Mouse (Mus musculus) embryo, embryonic 10.5 days (tissue): ENCODE measurements at regions not wholly inside any gene's neighbourhood (a gene's known extent, or its start where the extent isn't known, plus 50 kb on each side); places are given as distances from the start of the nearest gene placed in this dataset.
A peak's percentile ranks its signal among the peaks of the same experiment; 100 is the strongest.

Source experiments
- DNase-seq: peaks from one replicate; pipeline ENCODE4 v3.0.0-alpha.2; 2015; ENCODE audit warnings: low spot score

DNA sequence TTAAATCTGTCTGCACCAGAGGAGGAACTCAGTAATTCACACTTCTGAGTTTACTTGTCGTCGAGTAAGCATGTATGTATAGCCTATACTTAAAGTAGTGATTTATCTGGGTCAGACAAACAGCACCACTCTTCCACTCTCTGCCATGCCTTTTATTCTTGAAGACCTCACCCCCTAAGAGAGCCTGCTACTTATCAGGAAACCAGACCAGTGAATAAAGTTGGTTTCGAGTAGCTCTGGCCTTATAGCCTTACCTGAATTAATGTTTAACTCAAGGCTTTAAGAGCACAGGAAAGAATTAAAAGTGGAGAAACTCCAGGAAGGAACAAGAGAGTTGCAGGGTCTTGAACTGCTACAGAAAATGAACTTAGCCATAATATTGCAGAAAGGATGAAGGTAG, 398.1 kb downstream of the Lmo4 start:
- no peak for DNase-seq

DNA sequence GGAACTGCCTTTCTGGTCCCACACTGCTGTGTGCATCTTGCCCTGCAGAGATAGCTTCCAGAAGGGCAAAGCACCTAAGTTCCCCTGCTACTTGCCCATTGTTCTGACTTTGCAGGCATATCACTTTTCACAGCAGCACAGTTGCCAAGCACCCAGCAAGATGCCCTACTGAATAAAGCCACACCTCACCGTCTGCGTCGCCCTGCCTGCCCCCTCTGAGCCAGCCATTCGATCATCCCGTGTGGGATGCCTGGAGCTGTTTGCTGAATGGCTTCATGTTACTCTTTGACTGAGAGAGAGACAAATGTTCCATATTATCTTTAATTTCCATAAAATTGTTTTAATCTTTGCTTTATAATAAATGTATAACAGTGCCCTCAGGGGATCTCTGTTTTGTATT, 407.2 kb downstream of the Lmo4 start:
- no peak for DNase-seq

DNA sequence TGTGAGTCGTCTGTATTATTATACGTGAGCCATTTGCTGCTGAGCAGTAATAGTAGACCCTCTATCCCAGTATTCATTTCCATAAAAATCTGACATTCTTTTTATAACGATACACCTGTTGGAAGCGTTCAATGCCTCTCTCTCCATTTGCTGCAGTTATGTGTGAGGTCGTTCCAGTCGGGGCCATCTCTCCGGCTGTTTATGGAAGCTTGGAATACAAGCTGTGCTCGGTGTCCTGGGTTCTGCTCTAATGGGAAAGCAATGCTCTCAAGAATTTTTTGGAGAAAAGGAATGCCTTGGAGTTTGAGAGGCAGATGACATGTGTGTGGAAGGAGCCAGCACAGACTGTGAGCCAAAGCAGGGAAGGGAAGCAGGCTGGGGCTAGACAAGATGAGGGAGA, 414.1 kb downstream of the Lmo4 start:
- no peak for DNase-seq

- DNase-seq, result no peak
These were observed 415.0 kb downstream of the Lmo4 start for GRCm38 (mm10) chr3:143789932-143790570.

DNA sequence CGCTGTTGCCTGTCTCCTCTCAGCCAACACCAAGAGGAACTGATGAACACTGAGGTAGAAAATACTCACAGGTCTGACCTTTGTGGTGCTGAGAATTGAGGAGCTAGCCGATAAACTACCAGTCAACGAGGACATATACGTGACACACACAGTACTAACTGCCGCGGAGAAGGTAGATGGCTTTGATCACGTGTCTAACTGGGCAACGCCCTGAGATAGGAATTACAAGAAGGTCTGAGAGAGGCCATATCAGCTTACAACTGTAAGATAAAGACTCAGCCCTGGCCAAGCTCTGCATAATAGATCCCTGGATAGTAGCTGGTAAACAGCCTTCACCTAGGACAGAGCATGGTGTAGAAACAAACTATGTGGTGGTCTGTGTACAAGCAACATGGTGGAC, 418.1 kb downstream of the Lmo4 start:
- no peak for DNase-seq

DNA sequence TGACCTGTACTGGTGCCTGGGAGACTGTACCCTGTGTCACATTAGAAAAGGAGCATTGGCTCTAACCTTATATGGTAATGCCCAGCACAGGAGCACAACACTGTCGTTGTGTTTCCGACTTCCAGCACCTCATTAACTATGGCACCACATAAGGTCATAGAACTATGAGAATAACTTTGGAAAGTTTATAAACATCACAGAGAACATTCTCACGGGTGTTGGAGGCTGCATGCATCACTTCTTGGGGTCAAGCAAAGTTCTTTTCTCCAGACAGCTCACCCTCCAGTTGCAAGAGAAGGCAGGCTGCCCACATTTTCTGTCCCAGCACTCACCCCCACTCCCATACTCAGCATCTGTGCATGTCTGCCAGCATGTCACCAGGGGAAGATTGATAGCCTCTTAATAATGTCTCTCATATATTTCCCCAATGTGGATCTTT, 420.6 kb downstream of the Lmo4 start:
- peak; percentile 20 for DNase-seq

DNA sequence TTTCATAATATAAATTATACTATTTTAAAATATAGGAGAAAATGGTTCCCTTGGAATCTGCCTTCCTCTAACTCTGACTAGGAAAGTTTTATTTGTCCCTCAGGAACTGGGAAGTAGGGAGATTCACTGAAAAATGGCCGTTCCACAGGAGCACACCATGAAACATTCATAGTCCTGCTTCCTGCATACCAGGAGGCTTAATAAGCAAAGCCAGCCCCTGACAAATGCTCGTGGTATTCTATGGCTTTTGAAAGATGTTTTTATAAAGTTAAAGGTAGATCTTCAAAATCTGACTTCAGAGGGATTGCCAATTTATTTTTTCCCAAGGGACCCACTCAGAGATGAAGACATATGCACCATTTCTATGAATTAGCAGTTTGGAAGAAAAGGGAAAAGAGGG, 426.9 kb downstream of the Lmo4 start:
- DNase-seq, result no peak

- no peak for DNase-seq
These were observed 445.7 kb downstream of the Lmo4 start for GRCm38 (mm10) chr3:143759337-143759736.

GRCm38 (mm10) chr3:143753197-143753596, 451.8 kb downstream of the Lmo4 start:
- DNase-seq, result no peak

GRCm38 (mm10) chr3:143752660-143753059, 452.4 kb downstream of the Lmo4 start:
- no peak for DNase-seq

DNA sequence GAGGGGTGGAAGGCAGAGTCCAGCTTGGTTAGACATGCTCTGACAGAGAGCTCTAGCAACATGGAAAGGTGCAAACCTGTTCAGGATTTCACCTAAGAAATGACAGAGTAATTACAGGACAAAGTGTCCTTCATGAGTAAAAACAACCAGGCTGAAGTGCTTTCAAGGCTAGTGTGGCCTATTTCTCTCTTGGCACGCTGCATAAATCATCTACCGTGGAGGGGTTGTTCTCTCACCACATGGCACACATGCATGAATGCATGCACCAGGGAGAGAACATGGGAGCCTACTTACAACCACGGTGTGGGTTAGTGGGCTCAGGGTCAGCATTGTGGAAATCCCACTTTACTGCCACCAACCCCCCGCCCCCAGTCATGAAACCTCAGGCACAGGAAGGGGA, 454.9 kb downstream of the Lmo4 start:
- DNase-seq, result no peak

DNA sequence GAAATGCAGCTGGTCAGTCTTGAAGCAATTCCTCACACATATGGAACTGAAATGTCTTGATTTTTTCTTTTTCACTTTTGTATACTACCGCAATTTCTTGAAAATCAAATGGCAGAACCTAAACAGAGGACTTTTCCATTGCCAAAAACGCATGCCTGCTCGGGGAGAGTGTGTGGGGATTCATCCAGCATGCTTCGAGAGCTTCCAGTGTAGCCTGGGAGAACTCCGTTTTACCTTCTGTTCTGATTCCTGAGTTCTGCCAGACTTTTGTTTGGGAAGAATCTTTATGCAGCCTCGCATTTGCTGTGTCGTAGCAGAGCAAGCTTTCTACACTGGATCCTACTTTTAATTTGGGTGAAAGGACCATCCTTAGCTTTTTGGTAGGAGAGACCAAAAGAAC, 461.4 kb downstream of the Lmo4 start:
- no peak for DNase-seq

DNA sequence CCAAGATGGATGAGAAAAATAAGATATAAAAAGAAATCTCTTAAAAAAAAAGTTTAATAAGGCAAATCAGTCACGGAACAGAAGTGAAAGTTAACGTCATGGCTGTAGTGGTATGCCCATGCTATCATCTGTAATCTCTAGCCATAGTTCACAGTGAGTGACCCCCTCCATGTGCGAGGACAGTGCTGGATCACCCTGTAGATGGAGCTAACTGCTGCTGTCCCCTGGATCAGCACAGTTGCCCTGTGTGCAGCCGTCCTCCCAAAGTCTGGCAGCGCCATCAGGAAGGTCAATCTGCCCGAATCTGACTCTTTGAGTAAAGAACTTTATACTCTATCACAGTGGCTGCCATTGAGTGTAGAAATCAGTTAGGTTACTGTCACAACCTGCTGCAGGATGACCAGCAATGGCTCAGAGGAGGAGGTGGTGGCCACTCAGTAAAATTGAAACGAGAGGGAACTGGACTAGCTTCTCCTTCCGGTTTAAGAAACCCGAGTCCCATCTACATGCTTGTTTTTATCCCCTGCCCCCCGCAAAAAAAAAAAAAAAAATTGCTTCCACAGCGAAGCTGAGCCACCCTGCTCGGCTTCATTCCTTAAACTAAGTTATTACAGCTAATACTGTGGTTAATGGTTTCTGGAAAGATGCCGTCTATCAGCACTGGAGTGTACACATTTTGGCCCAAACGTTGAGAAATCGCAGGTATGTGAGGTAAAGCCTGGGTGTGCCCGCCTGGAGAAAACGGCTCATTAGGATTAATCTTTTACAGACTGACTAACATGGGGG, 462.0 kb downstream of the Lmo4 start:
- DNase-seq, result no peak

DNA sequence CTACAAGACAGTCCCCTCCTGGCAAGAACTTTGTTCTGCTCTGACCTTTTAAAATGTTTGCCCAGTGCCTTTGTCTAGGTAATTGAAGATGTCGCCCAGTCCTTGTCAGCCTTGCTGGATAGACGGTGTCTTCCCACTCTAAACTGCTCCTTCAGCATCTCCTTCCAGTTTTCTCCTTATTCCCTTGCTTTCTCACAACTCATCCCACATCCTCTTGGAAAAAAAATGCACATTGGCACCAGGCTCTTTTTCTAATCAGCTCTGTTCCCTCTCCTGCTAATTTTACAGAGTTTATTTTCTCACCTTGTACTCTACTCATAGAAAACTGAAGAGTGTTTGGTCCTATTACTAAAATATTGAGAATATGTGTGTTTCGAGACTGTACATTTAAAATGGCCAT, 466.3 kb downstream of the Lmo4 start:
- DNase-seq, result no peak

GRCm38 (mm10) chr3:143737844-143738243, 467.2 kb downstream of the Lmo4 start:
- DNase-seq, result no peak

DNA sequence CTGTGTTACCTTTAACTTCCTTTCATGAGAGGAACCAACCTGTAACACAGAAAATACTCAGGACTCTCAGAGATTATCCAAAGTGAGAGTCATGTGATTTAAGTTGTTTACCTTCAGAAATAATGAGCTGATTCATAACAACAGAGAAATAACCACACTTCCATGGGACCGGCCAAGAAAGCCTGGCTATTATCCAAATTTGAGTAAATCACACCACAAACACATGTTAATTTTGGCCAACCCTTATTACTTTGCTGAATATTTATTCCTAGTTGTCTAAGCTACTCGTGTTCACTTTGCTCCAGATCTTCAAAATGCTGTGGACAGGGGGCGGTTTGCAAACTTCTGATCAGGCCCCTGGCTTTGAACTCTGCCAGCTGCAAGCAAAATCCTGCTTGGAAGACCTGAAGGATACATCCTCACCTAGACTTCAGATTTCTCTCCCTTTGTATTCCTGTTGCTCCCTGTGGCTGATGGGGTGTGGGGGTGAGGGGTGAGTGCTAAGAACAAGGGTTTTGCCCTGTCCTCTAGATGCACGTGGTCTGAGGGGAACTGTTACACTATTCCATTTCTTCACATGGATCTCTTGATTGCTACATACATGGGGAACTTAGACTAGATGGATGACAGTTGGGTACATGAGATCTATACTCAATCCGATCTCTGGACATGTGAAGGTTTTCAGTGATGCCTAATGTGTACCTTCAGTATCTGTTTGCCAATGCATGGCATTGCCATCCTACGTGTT, 468.2 kb downstream of the Lmo4 start:
- no peak for DNase-seq

- no peak for DNase-seq
These were observed 470.2 kb downstream of the Lmo4 start for GRCm38 (mm10) chr3:143734791-143735190.

- DNase-seq, result no peak
These were observed 471.9 kb downstream of the Lmo4 start for GRCm38 (mm10) chr3:143732966-143733725.

- DNase-seq, result no peak
These were observed 475.4 kb downstream of the Lmo4 start for GRCm38 (mm10) chr3:143729473-143730076.

GRCm38 (mm10) chr3:143722571-143722970, 482.4 kb downstream of the Lmo4 start:
- DNase-seq, result no peak

- no peak for DNase-seq
These were observed 482.9 kb downstream of the Lmo4 start for GRCm38 (mm10) chr3:143722082-143722481.

- DNase-seq, result no peak
These were observed 491.8 kb downstream of the Lmo4 start for GRCm38 (mm10) chr3:143713183-143713582.
